Mouse (Mus musculus) MEL (cell line): ENCODE results near the gene Aqr. TPM values are rescaled to one million over a fixed set of nuclear protein-coding genes. Genes with fewer than 3 reads are reported as not detected.

Experiments
- DNase-seq: peaks from one replicate; pipeline ENCODE4 v3.0.0; 2011; ENCODE audit warnings: low read depth, low spot score
- H3K27ac ChIP-seq: 2 replicates; pipeline ENCODE4 v1.5.1; 2012; ENCODE audit warnings: low read depth, mild to moderate bottlenecking, control low read depth, low read length, moderate library complexity; ENCODE audit not compliant: control insufficient read depth
- H3K27me3 ChIP-seq, 2 experiments: fragments of 150-350 bp in 1 of 2; sonication (generic) in 1 of 2; 2 replicates each; pipeline ENCODE4 v1.6.1; 2012; ENCODE audit warnings: low read length in 2 of 2, mild to moderate bottlenecking in 2 of 2, improper control_type of control experiment in 1 of 2, moderate library complexity in 1 of 2; ENCODE audit not compliant: insufficient read depth in 2 of 2, control insufficient read depth in 1 of 2
- H3K36me3 ChIP-seq, 2 experiments: 2 replicates each; pipeline ENCODE4 v1.6.1; 2012 to 2014; ENCODE audit warnings: low read length in 2 of 2, improper control_type of control experiment in 1 of 2, inconsistent platforms in 1 of 2, mild to moderate bottlenecking in 1 of 2; ENCODE audit not compliant: insufficient read depth in 2 of 2, control insufficient read depth in 1 of 2
- H3K4me1 ChIP-seq, 2 experiments: fragments of 150-350 bp in 1 of 2; sonication (generic) in 1 of 2; 2 replicates each; pipeline ENCODE4 v1.6.1; 2012; ENCODE audit warnings: low read length in 2 of 2, improper control_type of control experiment in 1 of 2, mild to moderate bottlenecking in 1 of 2; ENCODE audit not compliant: insufficient read depth in 2 of 2, control insufficient read depth in 1 of 2
- H3K4me3 ChIP-seq, 2 experiments: fragments of 150-350 bp in 1 of 2; sonication (generic) in 1 of 2; 2 replicates each; pipeline ENCODE4 v1.5.1; 2012; ENCODE audit warnings: low read depth in 2 of 2, low read length in 2 of 2, mild to moderate bottlenecking in 2 of 2, moderate library complexity in 2 of 2, control low read depth in 1 of 2, improper control_type of control experiment in 1 of 2; ENCODE audit not compliant: control insufficient read depth in 1 of 2, insufficient read depth in 1 of 2
- H3K79me2 ChIP-seq: 2 replicates; pipeline ENCODE4 v1.6.1; 2012; ENCODE audit warnings: mild to moderate bottlenecking, low read length, moderate library complexity; ENCODE audit not compliant: control insufficient read depth, poor library complexity, insufficient read depth
- H3K9ac ChIP-seq: 2 replicates; pipeline ENCODE4 v1.6.1; 2012; ENCODE audit warnings: low read depth, mild to moderate bottlenecking, control low read depth, low read length, moderate library complexity; ENCODE audit not compliant: control insufficient read depth, poor library complexity, severe bottlenecking
- H3K9me3 ChIP-seq: fragments of 150-350 bp; sonication (generic); replicated peaks from 2 replicates; pipeline ENCODE4 v1.6.1; 2012; ENCODE audit warnings: mild to moderate bottlenecking, low read length, improper control_type of control experiment, moderate library complexity; ENCODE audit not compliant: insufficient read depth
- CHD1 ChIP-seq: IDR thresholded peaks from 2 replicates; pipeline ENCODE4 v1.6.1; 2012; ENCODE audit warnings: low read depth, mild to moderate bottlenecking, inconsistent platforms, low read length, improper control_type of control experiment
- CTCF ChIP-seq, 3 experiments: IDR thresholded peaks in 2 of 3; conservative IDR thresholded peaks in 1 of 3; 2 replicates each; pipeline ENCODE4 v1.5.1; 2011 to 2012; ENCODE audit warnings: low read length in 3 of 3, low read depth in 2 of 3, mild to moderate bottlenecking in 2 of 3, improper control_type of control experiment in 1 of 3, inconsistent platforms in 1 of 3, mixed read lengths in 1 of 3, moderate library complexity in 1 of 3; ENCODE audit not compliant: control insufficient read depth in 1 of 3, insufficient read depth in 1 of 3, poor library complexity in 1 of 3, severe bottlenecking in 1 of 3
- E2F4 ChIP-seq: IDR thresholded peaks from 2 replicates; pipeline ENCODE4 v1.6.1; 2011; ENCODE audit warnings: low read depth, low read length, improper control_type of control experiment, borderline replicate concordance
- KAT2A ChIP-seq: conservative IDR thresholded peaks from 2 replicates; pipeline ENCODE4 v1.6.1; 2012; ENCODE audit warnings: low read depth, low read length, improper control_type of control experiment, inconsistent platforms
- MYC ChIP-seq: IDR thresholded peaks from 2 replicates; pipeline ENCODE4 v1.6.1; 2011; ENCODE audit warnings: low read depth, mild to moderate bottlenecking, low read length, improper control_type of control experiment, moderate library complexity
- POLR2AphosphoS2 ChIP-seq: IDR thresholded peaks from 2 replicates; pipeline ENCODE4 v1.6.1; 2011; ENCODE audit warnings: low read length, improper control_type of control experiment
- SMC3 ChIP-seq: IDR thresholded peaks from 2 replicates; pipeline ENCODE4 v1.6.1; 2011; ENCODE audit warnings: low read depth, low read length, improper control_type of control experiment
- TBP ChIP-seq: IDR thresholded peaks from 2 replicates; pipeline ENCODE4 v1.8.0; 2011; ENCODE audit warnings: low read depth, low read length, improper control_type of control experiment
- TCF12 ChIP-seq: IDR thresholded peaks from 2 replicates; pipeline ENCODE4 v1.6.1; 2014; ENCODE audit warnings: low read depth, mild to moderate bottlenecking, inconsistent platforms, low read length, improper control_type of control experiment, moderate library complexity
- UBTF ChIP-seq: IDR thresholded peaks from 2 replicates; pipeline ENCODE4 v1.6.1; 2012; ENCODE audit warnings: low read depth, mild to moderate bottlenecking, inconsistent platforms, low read length, improper control_type of control experiment, moderate library complexity, borderline replicate concordance; ENCODE audit not compliant: insufficient read depth
- USF1 ChIP-seq: IDR thresholded peaks from 2 replicates; pipeline ENCODE4 v1.6.1; 2014; ENCODE audit warnings: low read depth, mild to moderate bottlenecking, inconsistent platforms, low read length, improper control_type of control experiment, moderate library complexity
- USF2 ChIP-seq, 2 experiments: IDR thresholded peaks; 2 replicates each; pipeline ENCODE4 v1.6.1; 2011 to 2012; ENCODE audit warnings: improper control_type of control experiment in 2 of 2, low read length in 2 of 2, borderline replicate concordance in 1 of 2, inconsistent platforms in 1 of 2, low read depth in 1 of 2, mild to moderate bottlenecking in 1 of 2; ENCODE audit not compliant: insufficient read depth in 1 of 2
- ZC3H11A ChIP-seq: IDR thresholded peaks from 2 replicates; pipeline ENCODE4 v1.6.1; 2012; ENCODE audit warnings: low read depth, mild to moderate bottlenecking, inconsistent platforms, low read length, improper control_type of control experiment
- ZKSCAN1 ChIP-seq: IDR thresholded peaks from 2 replicates; pipeline ENCODE4 v1.6.1; 2012; ENCODE audit warnings: low read depth, mild to moderate bottlenecking, inconsistent platforms, low read length, improper control_type of control experiment, moderate library complexity
- ZNF384 ChIP-seq: IDR thresholded peaks from 2 replicates; pipeline ENCODE4 v1.6.1; 2012; ENCODE audit warnings: low read depth, mild to moderate bottlenecking, inconsistent platforms, low read length, improper control_type of control experiment
- polyA plus RNA-seq, 2 experiments: library from polyadenylated mRNA; stranded (reverse) in 1 of 2; unstranded in 1 of 2; fragments of >175 nt in 1 of 2; fragments of >200 nt in 1 of 2; gene quantifications; 2 replicates each; pipeline versions ENCODE4 v1.2.1 to v1.2.4; 2012; ENCODE audit warnings: low replicate concordance in 2 of 2, low read depth in 1 of 2; ENCODE audit not compliant: insufficient read length in 2 of 2, insufficient read depth in 1 of 2, missing spikeins in 1 of 2
- total RNA-seq: library from RNA; depleted of rRNA; stranded (reverse); fragments of 300-350 nt; gene quantifications from 2 replicates; pipeline ENCODE4 v1.2.3, GENCODE M21; 2012

The Aqr gene
- total and polyA plus RNA-seq, 3 experiments = 45.9 to 143 (median 69.1) TPM

DNA sequence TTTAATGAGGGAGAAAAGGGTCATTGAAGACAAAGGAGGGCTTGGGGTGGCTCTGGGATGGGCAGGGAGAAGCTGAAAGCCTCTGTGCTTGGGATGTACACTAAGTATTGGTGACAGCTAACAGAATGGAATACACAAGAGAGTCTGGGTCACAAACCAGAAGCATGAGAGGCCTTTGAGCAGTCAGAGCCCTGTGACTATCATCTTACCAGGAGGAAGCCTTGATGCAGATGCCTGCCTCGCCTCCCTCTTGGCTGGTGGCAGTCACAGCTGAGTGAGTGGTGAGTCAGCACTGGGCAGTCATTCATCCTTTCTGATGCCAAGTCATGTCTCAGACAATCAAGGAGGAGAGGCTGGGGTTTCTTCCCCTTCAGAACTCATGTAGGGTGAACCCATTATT, 99.6 kb downstream of the Aqr start:
- no peak for DNase-seq
- no peak overlapping the region for H3K27ac ChIP-seq
- H3K79me2 ChIP-seq = no peaks in the 10 kb centered on the region
- H3K27me3 ChIP-seq = no peaks in the 10 kb centered on the region
- no peaks in the 10 kb centered on the region for H3K4me1 ChIP-seq
- no peak overlapping the region for H3K9ac ChIP-seq
- TF ChIP-seq USF1 (no peak), USF2 (IDR thresholded peaks at IDR 0.05; ENCODE audit: borderline replicate concordance in 1 of 2, insufficient read depth in 1 of 2, low read depth in 1 of 2, low read length in 2 of 2) (no peak), TBP (no peak), CHD1 (no peak), UBTF (no peak), CTCF (IDR thresholded peaks at IDR 0.05 in 2 of 3, conservative IDR thresholded peaks at IDR 0.05 in 1 of 3; ENCODE audit: control insufficient read depth in 1 of 3, insufficient read depth in 1 of 3, low read depth in 2 of 3, low read length in 3 of 3, poor library complexity in 1 of 3, severe bottlenecking in 1 of 3) (no peak), KAT2A (no peak), E2F4 (no peak), TCF12 (no peak), ZNF384 (no peak), POLR2AphosphoS2 (no peak), SMC3 (no peak), ZKSCAN1 (no peak)
- no peaks in the 10 kb centered on the region for H3K36me3 ChIP-seq
- H3K4me3 ChIP-seq = no peak overlapping the region
- no peaks in the 10 kb centered on the region for H3K9me3 ChIP-seq

GRCm38 (mm10) chr2:114071876-114072275, 114.9 kb downstream of the Aqr start:
- Histone ChIP-seq H3K9ac (no peak overlapping the region), H3K36me3 (no peaks in the 10 kb centered on the region), H3K4me1 (no peaks in the 10 kb centered on the region), H3K27me3 (no peaks in the 10 kb centered on the region), H3K4me3 (no peak overlapping the region), H3K27ac (no peak overlapping the region), H3K9me3 (no peaks in the 10 kb centered on the region), H3K79me2 (no peaks in the 10 kb centered on the region)
- TF ChIP-seq USF1 = no peak
- TF ChIP-seq ZC3H11A = no peak
- TF ChIP-seq CTCF (IDR thresholded peaks at IDR 0.05 in 2 of 3, conservative IDR thresholded peaks at IDR 0.05 in 1 of 3; ENCODE audit: control insufficient read depth in 1 of 3, insufficient read depth in 1 of 3, low read depth in 2 of 3, low read length in 3 of 3, poor library complexity in 1 of 3, severe bottlenecking in 1 of 3) = no peak
- no peak for TF ChIP-seq MYC
- DNase-seq = no peak

DNA sequence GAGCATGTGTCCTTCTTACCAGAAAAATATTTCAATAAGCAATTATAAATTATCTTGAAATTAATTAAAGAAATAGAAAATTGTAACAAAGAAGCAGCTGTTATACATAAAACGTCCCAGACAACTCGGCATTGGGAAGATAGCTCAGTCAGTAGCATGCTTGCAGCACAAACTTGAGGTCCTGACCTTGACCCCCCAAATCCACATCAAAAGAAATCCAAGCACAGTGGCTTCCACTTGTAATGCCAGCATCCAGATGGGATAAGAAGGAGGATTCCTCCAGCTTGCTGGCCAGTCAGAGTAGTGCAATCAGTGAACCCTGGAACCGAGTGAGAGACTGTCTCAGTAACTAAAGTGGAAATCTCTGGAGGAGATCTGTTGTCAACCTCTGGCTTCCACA, 120.6 kb downstream of the Aqr start:
- no peak for TF ChIP-seq POLR2AphosphoS2
- no peaks in the 10 kb centered on the region for H3K36me3 ChIP-seq
- H3K27me3 ChIP-seq = no peaks in the 10 kb centered on the region
- no peaks in the 10 kb centered on the region for H3K4me1 ChIP-seq
- H3K4me3 ChIP-seq = no peak overlapping the region
- H3K9me3 ChIP-seq = no peaks in the 10 kb centered on the region
- DNase-seq = no peak
- no peak overlapping the region for H3K27ac ChIP-seq
- H3K79me2 ChIP-seq = no peaks in the 10 kb centered on the region
- no peak overlapping the region for H3K9ac ChIP-seq
